In the genomic region with DNA sequence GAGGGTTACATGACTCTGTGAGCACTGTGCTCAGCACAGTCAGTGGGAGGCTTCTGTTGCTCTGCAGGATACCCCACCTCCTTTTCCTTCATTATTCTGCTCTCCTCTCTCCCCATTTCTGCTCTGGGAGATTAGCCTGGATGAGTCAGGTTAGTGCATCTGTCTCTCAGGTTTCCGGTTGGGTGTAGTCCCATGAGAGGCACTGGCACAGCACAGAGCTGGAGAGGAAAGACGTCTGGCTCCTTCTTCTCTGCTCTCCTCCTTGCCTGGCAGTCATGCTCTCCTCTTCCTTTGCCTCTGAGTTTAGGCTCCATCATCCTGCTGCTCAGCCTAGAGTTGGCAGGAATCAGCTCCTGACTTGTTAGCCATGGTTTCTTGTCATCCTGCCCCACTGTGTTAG, we compare ENCODE assay signal across 6 mouse cellular contexts.
"Had no signal": no experiment of that assay in that cellular context is flagged by ENCODE, and none has a peak within 500 bp of the region (broad histone marks: within the 10 kb centered on the region; RNA-seq: fewer than 3 reads in every experiment).

No protein-coding gene starts in this region.

- DNase-seq: liver, postnatal 0 days; lung, adult 2 months; lung, postnatal 14 days; lung, postnatal 36 days; thymus, adult 2 months; thymus, postnatal 25 days had no signal
